Mouse (Mus musculus) heart, embryonic 14.5 days (tissue): ENCODE results near the gene Try4. TPM values are rescaled to one million over a fixed set of nuclear protein-coding genes. Genes with fewer than 3 reads are reported as not detected.
"Not testable (repeated sequence)": the region's sequence is repeated elsewhere in the genome, so short reads cannot be mapped to it uniquely, and the experiment has no call there.

Source experiments
- ATAC-seq: fragments of 200-750 bp; cut with Nextera tagmentation; 2 replicates; pipeline ENCODE4 v1.8.0; 2017; ENCODE audit warnings: low read depth, moderate TSS enrichment; ENCODE audit not compliant: insufficient number of reproducible peaks, insufficient read depth, low FRiP score
- H3K27ac ChIP-seq, 2 experiments: fragments of 200-500 bp in 1 of 2; fragments of 300-500 bp in 1 of 2; sonication (generic) in 1 of 2; replicated peaks in 1 of 2; 2 replicates each; pipeline ENCODE4 v1.5.1; 2012 to 2014; ENCODE audit warnings: low read depth in 2 of 2, low read length in 2 of 2, control low read depth in 1 of 2, mild to moderate bottlenecking in 1 of 2, mixed read lengths in 1 of 2; ENCODE audit not compliant: control insufficient read depth in 1 of 2, insufficient read depth in 1 of 2
- H3K27me3 ChIP-seq: fragments of 300-500 bp; sonication (generic); 2 replicates; pipeline ENCODE4 v1.6.1; 2014; ENCODE audit warnings: mild to moderate bottlenecking, low read length, control low read depth; ENCODE audit not compliant: control insufficient read depth, insufficient read depth
- H3K36me3 ChIP-seq: fragments of 300-500 bp; sonication (generic); 2 replicates; pipeline ENCODE4 v1.6.1; 2014; ENCODE audit warnings: mild to moderate bottlenecking, control low read depth, low read length, mixed read lengths; ENCODE audit not compliant: control insufficient read depth, insufficient read depth
- H3K4me1 ChIP-seq, 2 experiments: fragments of 200-500 bp in 1 of 2; fragments of 300-500 bp in 1 of 2; sonication (generic) in 1 of 2; 2 replicates each; pipeline ENCODE4 v1.6.1; 2012 to 2014; ENCODE audit warnings: low read length in 2 of 2, control low read depth in 1 of 2, mixed read lengths in 1 of 2; ENCODE audit not compliant: control insufficient read depth in 2 of 2, insufficient read depth in 2 of 2
- H3K4me2 ChIP-seq: fragments of 300-500 bp; sonication (generic); 2 replicates; pipeline ENCODE4 v1.6.1; 2014; ENCODE audit warnings: mild to moderate bottlenecking, low read length
- H3K4me3 ChIP-seq, 2 experiments: fragments of 200-500 bp in 1 of 2; fragments of 300-500 bp in 1 of 2; sonication (generic) in 1 of 2; 2 replicates each; pipeline ENCODE4 v1.5.1; 2012 to 2014; ENCODE audit warnings: low read length in 2 of 2, mild to moderate bottlenecking in 2 of 2, control low read depth in 1 of 2, low read depth in 1 of 2, moderate library complexity in 1 of 2; ENCODE audit not compliant: control insufficient read depth in 1 of 2, insufficient read depth in 1 of 2
- H3K9ac ChIP-seq: fragments of 300-500 bp; sonication (generic); 2 replicates; pipeline ENCODE4 v1.6.1; 2014; ENCODE audit warnings: mild to moderate bottlenecking, low read length
- H3K9me3 ChIP-seq: fragments of 300-500 bp; sonication (generic); 2 replicates; pipeline ENCODE4 v1.6.1; 2016; ENCODE audit warnings: low read length, control low read depth; ENCODE audit not compliant: control insufficient read depth
- WGBS: fragments of 180-500 bp; shearing (Covaris S2); extraction: QIAGEN DNeasy Blood & Tissue Kit; methylation state at CpG from one replicate; pipeline ENCODE4 v1.1.7; 2014; 5-methylcytosine and 5-hydroxymethylcytosine counted together
- polyA plus RNA-seq: library from polyadenylated mRNA; unstranded; fragments of >200 nt; fragmentation: Nextera tagmentation; extraction: Ambion mirVana; gene quantifications from 2 replicates; pipeline ENCODE4 v1.2.1, GENCODE M21; 2014

Gene Try4
- not detected in 2 replicates for polyA plus RNA-seq

- Histone ChIP-seq H3K4me2 (no peak within 1 kb of the TSS), H3K27me3 (no peaks in the 10 kb centered on the region), H3K9me3 (no peaks in the 10 kb centered on the region), H3K9ac (no peak within 1 kb of the TSS), H3K4me3 (no peak within 1 kb of the TSS), H3K27ac (no peak within 1 kb of the TSS), H3K36me3 (no peaks in the 10 kb centered on the region), H3K4me1 (no peaks in the 10 kb centered on the region)
- ATAC-seq, result no peak
- WGBS, result 43% methylated on average over 1 of the region's 1 CpGs
Measured at GRCm38 (mm10) chr6:41301969-41302368, at the start of gene Try4. Try4 (plus strand) TSS chr6:41302269.

- 74% methylated on average over 9 of the region's 9 CpGs for WGBS
Measured at GRCm38 (mm10) chr6:41253314-41253713, 48.8 kb upstream of the Try4 start.

GRCm38 (mm10) chr6:41256424-41256823 lies 45.6 kb upstream of the Try4 start:
- H3K36me3 ChIP-seq, result no peaks in the 10 kb centered on the region
- ATAC-seq, result no peak

More at GRCm38 (mm10) chr6:41253314-41253713, 48.8 kb upstream of the Try4 start:
- H3K4me1 ChIP-seq, H3K27ac ChIP-seq, H3K4me2 ChIP-seq, H3K4me3 ChIP-seq, ATAC-seq, H3K9me3 ChIP-seq, H3K27me3 ChIP-seq, H3K9ac ChIP-seq, H3K36me3 ChIP-seq: not testable (repeated sequence)

GRCm38 (mm10) chr6:41257432-41257831 lies 44.6 kb upstream of the Try4 start:
- ATAC-seq, result no peak
- no peaks in the 10 kb centered on the region for H3K36me3 ChIP-seq
- no peak overlapping the region for H3K4me3 ChIP-seq
- no peaks in the 10 kb centered on the region for H3K9me3 ChIP-seq
- WGBS, result 55% methylated on average over 3 of the region's 3 CpGs
- no peak overlapping the region for H3K9ac ChIP-seq
- 0 out of 2 replicates have a peak overlapping the region, but pooled peaks have one; percentile 4 for H3K4me2 ChIP-seq
- H3K27ac ChIP-seq, result no peak overlapping the region
- peaks cover 0 to 4% of the 10 kb centered on the region in 2 experiments; a peak in 2 of 4 replicates for H3K4me1 ChIP-seq
- no peaks in the 10 kb centered on the region for H3K27me3 ChIP-seq

More at GRCm38 (mm10) chr6:41256424-41256823, 45.6 kb upstream of the Try4 start:
- no peak overlapping the region for H3K4me3 ChIP-seq
- WGBS, result 82% methylated on average over 2 of the region's 2 CpGs
- H3K4me1 ChIP-seq, result peaks cover 0 to 4% of the 10 kb centered on the region in 2 experiments; a peak in 2 of 4 replicates
- H3K27ac ChIP-seq, result no peak overlapping the region
- no peak overlapping the region for H3K4me2 ChIP-seq
- no peak overlapping the region for H3K9ac ChIP-seq
- H3K9me3 ChIP-seq, result no peaks in the 10 kb centered on the region
- H3K27me3 ChIP-seq, result no peaks in the 10 kb centered on the region

GRCm38 (mm10) chr6:41262796-41263195 lies 39.3 kb upstream of the Try4 start:
- Histone ChIP-seq H3K4me2 (no peak overlapping the region), H3K9ac (no peak overlapping the region), H3K36me3 (no peaks in the 10 kb centered on the region), H3K4me1 (peaks cover 0 to 4% of the 10 kb centered on the region in 2 experiments; a peak in 1 of 4 replicates), H3K4me3 (no peak overlapping the region), H3K27me3 (no peaks in the 10 kb centered on the region), H3K9me3 (peaks cover 3% of the 10 kb centered on the region; the same call in 1 of the 2 replicates), H3K27ac (no peak overlapping the region)
- WGBS, result 47% methylated on average over 3 of the region's 3 CpGs
- no peak for ATAC-seq

GRCm38 (mm10) chr6:41266140-41266539 lies 35.9 kb upstream of the Try4 start:
- WGBS, result 60% methylated on average over 6 of the region's 6 CpGs
- no peak overlapping the region for H3K27ac ChIP-seq
- no peaks in the 10 kb centered on the region for H3K27me3 ChIP-seq
- no peaks in the 10 kb centered on the region for H3K36me3 ChIP-seq
- H3K4me1 ChIP-seq, result no peaks in the 10 kb centered on the region
- no peak overlapping the region for H3K9ac ChIP-seq
- no peak for ATAC-seq
- no peak overlapping the region for H3K4me2 ChIP-seq
- H3K9me3 ChIP-seq, result peaks cover 3% of the 10 kb centered on the region; the same call in 1 of the 2 replicates
- H3K4me3 ChIP-seq, result no peak overlapping the region

GRCm38 (mm10) chr6:41298255-41298654 lies 3.8 kb upstream of the Try4 start:
- no peak for ATAC-seq
- no peaks in the 10 kb centered on the region for H3K27me3 ChIP-seq
- H3K4me3 ChIP-seq, result no peak overlapping the region
- H3K4me2 ChIP-seq, result no peak overlapping the region
- H3K36me3 ChIP-seq, result no peaks in the 10 kb centered on the region
- no peaks in the 10 kb centered on the region for H3K9me3 ChIP-seq
- H3K27ac ChIP-seq, result no peak overlapping the region
- 13% methylated on average over 1 of the region's 1 CpGs for WGBS
- no peak overlapping the region for H3K9ac ChIP-seq
- H3K4me1 ChIP-seq, result no peaks in the 10 kb centered on the region

GRCm38 (mm10) chr6:41316741-41317140 lies 14.7 kb downstream of the Try4 start, which contains the start of gene Try5:
Try5 (minus strand) TSS chr6:41316841.
- not testable (repeated sequence) for H3K9me3 ChIP-seq, H3K36me3 ChIP-seq, H3K4me2 ChIP-seq, H3K27me3 ChIP-seq, ATAC-seq, H3K27ac ChIP-seq, H3K9ac ChIP-seq, H3K4me1 ChIP-seq, H3K4me3 ChIP-seq
- WGBS, result 64% methylated on average over 3 of the region's 3 CpGs
